Mouse (Mus musculus) naive thymus-derived CD4-positive, alpha-beta T cell, adult 2 months (primary cell): Measurements from ENCODE around the gene Hcfc1.

Source experiments
- DNase-seq: peaks from one replicate; pipeline ENCODE4 v3.0.0-alpha.2; 2011; ENCODE audit warnings: low read depth

Gene Hcfc1

GRCm38 (mm10) chrX:73941860-73942259, 24.3 kb downstream of the Hcfc1 start:
- no peak for DNase-seq

- DNase-seq: no peak
Measured at GRCm38 (mm10) chrX:73931871-73932270, 34.3 kb downstream of the Hcfc1 start.

GRCm38 (mm10) chrX:73930402-73931062, 35.6 kb downstream of the Hcfc1 start, which contains the start of gene Renbp:
Renbp (minus strand) TSS chrX:73930850.
- peak; percentile 59 for DNase-seq

GRCm38 (mm10) chrX:73922550-73922882, 43.6 kb downstream of the Hcfc1 start:
- DNase-seq: no peak

- DNase-seq: peak; percentile 87
Measured at GRCm38 (mm10) chrX:73921823-73922549, 44.2 kb downstream of the Hcfc1 start, which contains the start of the genes Arhgap4 and Naa10. Arhgap4 (minus strand) TSS chrX:73921870. Naa10 (minus strand) TSS chrX:73921944.

- no peak for DNase-seq
Measured at GRCm38 (mm10) chrX:73921285-73921822, 44.8 kb downstream of the Hcfc1 start.

- DNase-seq: no peak
Measured at GRCm38 (mm10) chrX:73918631-73919030, 47.5 kb downstream of the Hcfc1 start.

GRCm38 (mm10) chrX:73916945-73917344, 49.2 kb downstream of the Hcfc1 start:
- DNase-seq: no peak

GRCm38 (mm10) chrX:73914827-73915703, 51.1 kb downstream of the Hcfc1 start:
- peak; percentile 95 for DNase-seq

GRCm38 (mm10) chrX:73911588-73911987, 54.6 kb downstream of the Hcfc1 start:
- DNase-seq: peak; percentile 72

GRCm38 (mm10) chrX:73911156-73911555, 55.0 kb downstream of the Hcfc1 start:
- peak; percentile 60 for DNase-seq

GRCm38 (mm10) chrX:73910451-73910850, 55.7 kb downstream of the Hcfc1 start:
- DNase-seq: peak; percentile 29

- no peak for DNase-seq
Measured at GRCm38 (mm10) chrX:73910049-73910448, 56.1 kb downstream of the Hcfc1 start.

GRCm38 (mm10) chrX:73897959-73898358, 68.2 kb downstream of the Hcfc1 start:
- no peak for DNase-seq

GRCm38 (mm10) chrX:73895719-73896118, 70.4 kb downstream of the Hcfc1 start, which contains the start of gene L1cam:
L1cam (minus strand) TSS chrX:73896105.
- peak; percentile 69 for DNase-seq

- DNase-seq: no peak
Measured at GRCm38 (mm10) chrX:73892833-73893232, 73.3 kb downstream of the Hcfc1 start.
